ENCODE assay signal across 20 mouse cellular contexts in genomic region chr9:65621196-65621595, GRCm38 (mm10). TPM values are rescaled to one million over a fixed set of nuclear protein-coding genes. Genes with fewer than 3 reads are reported as not detected.
"Had no signal": no experiment of that assay in that cellular context is flagged by ENCODE, and none has a peak within 500 bp of the region (broad histone marks: within the 10 kb centered on the region; RNA-seq: fewer than 3 reads in every experiment).

No protein-coding gene starts in this region.

- H3K9ac ChIP-seq: intestine, embryonic 15.5 days; liver, embryonic 12.5 days; liver, embryonic 15.5 days; lung, embryonic 15.5 days; midbrain, embryonic 13.5 days had no signal

- H3K9me3 ChIP-seq: intestine, embryonic 15.5 days; liver, embryonic 12.5 days; liver, embryonic 15.5 days; lung, embryonic 15.5 days; megakaryocyte, embryonic 14.5 days; midbrain, embryonic 10.5 days; midbrain, embryonic 13.5 days had no signal

- ATAC-seq: intestine, embryonic 15.5 days; liver, embryonic 12.5 days; midbrain, embryonic 13.5 days; midbrain, embryonic 16.5 days had no signal

- DNase-seq: layer of hippocampus, adult 9-11 months; lung, adult 18-20 months; lung, postnatal 10 days; lung, postnatal 36 days; right cerebral cortex, adult 18-20 months; right cerebral cortex, postnatal 14 days; right cerebral cortex, postnatal 4 days had no signal

- H3K27ac ChIP-seq: intestine, embryonic 15.5 days; kidney, postnatal 0 days; layer of hippocampus, adult 2 months; liver, embryonic 12.5 days; liver, embryonic 15.5 days; lung, embryonic 15.5 days; midbrain, embryonic 10.5 days; midbrain, embryonic 13.5 days; stomach, postnatal 0 days had no signal

- H3K27me3 ChIP-seq: intestine, embryonic 15.5 days; midbrain, embryonic 13.5 days had no signal

- H3K4me3 ChIP-seq: intestine, embryonic 15.5 days; layer of hippocampus, adult 2 months; liver, embryonic 12.5 days; liver, embryonic 15.5 days; lung, embryonic 15.5 days; megakaryocyte, embryonic 14.5 days; midbrain, embryonic 10.5 days; midbrain, embryonic 13.5 days; myocyte had no signal

- H3K36me3 ChIP-seq: intestine, embryonic 15.5 days; liver, embryonic 12.5 days; liver, embryonic 15.5 days; lung, embryonic 15.5 days; midbrain, embryonic 10.5 days; midbrain, embryonic 13.5 days had no signal

- H3K4me1 ChIP-seq: intestine, embryonic 15.5 days; liver, embryonic 12.5 days; liver, embryonic 15.5 days; lung, embryonic 15.5 days; midbrain, embryonic 13.5 days had no signal

- H3K4me2 ChIP-seq: intestine, embryonic 15.5 days; liver, embryonic 12.5 days; liver, embryonic 15.5 days; lung, embryonic 15.5 days; midbrain, embryonic 13.5 days had no signal

RNA-seq across cellular contexts. Expression of gene Pif1, which starts 34.2 kb away (rescaled TPM):
- total RNA-seq: monocyte, adult 5-6 weeks had no signal
